Comparison of ENCODE assay signal across 20 mouse cellular contexts in the genomic region with DNA sequence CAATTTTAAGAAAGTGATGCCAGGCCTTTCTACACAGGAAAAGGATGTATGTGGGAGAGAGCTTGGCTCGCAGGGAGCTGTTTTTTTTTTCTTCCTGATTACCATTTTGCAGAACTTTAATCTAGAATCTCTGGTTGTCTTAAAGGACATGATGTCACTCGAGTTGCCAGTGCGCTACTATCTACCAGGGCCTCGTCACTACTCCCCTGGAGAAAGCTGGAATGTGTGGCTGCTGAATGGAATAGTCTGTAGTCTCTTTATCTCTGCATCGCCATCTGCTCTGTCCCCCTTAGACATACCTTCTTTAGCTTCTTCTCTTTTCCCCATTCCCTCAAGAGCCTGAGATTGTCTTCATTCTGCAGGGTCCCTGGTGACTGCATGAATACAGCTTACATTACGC. TPM values are rescaled to one million over a fixed set of nuclear protein-coding genes. Genes with fewer than 3 reads are reported as not detected.
DNase-seq lines count a peak whose midpoint lies in the region; ATAC-seq and TF ChIP-seq lines count a peak whose summit lies in the region.
"Had no signal": no experiment of that assay in that cellular context is flagged by ENCODE, and none has a peak within 500 bp of the region (broad histone marks: within the 10 kb centered on the region; RNA-seq: fewer than 3 reads in every experiment).

No protein-coding gene starts in this region.

- TF ChIP-seq CTCF in lung, postnatal 0 days (IDR thresholded peaks at IDR 0.05): no peak

- H3K4me3 ChIP-seq in lung, postnatal 0 days (ENCODE audit: low read depth, low read length): no peak overlapping the region
- H3K4me3 ChIP-seq: embryonic facial prominence, embryonic 10.5 days; embryonic facial prominence, embryonic 12.5 days; forebrain, embryonic 13.5 days; forebrain, embryonic 15.5 days had no signal

- no peaks in the 10 kb centered on the region for H3K4me1 ChIP-seq in lung, postnatal 0 days (ENCODE audit: insufficient read depth, low read depth, low read length)
- H3K4me1 ChIP-seq: embryonic facial prominence, embryonic 10.5 days; embryonic facial prominence, embryonic 12.5 days; forebrain, embryonic 13.5 days; forebrain, embryonic 15.5 days had no signal

- no peak overlapping the region for H3K4me2 ChIP-seq in lung, postnatal 0 days (replicated peaks; ENCODE audit: low read depth, low read length)
- H3K4me2 ChIP-seq: embryonic facial prominence, embryonic 12.5 days; forebrain, embryonic 13.5 days; forebrain, embryonic 15.5 days had no signal

- intact Hi-C loops in left cerebral cortex, postnatal 14 days (cut with DNase I): no loop called here

- no peak overlapping the region for H3K9ac ChIP-seq in lung, postnatal 0 days (replicated peaks; ENCODE audit: low read depth)
- H3K9ac ChIP-seq: embryonic facial prominence, embryonic 12.5 days; forebrain, embryonic 13.5 days; forebrain, embryonic 15.5 days; forebrain, postnatal 0 days had no signal

- peak; percentile 34 for DNase-seq in lung, postnatal 0 days (ENCODE audit: low spot score)
- DNase-seq in lung, postnatal 4 days: no peak
- DNase-seq in right cerebral cortex, postnatal 36 days (ENCODE audit: low spot score in 2 of 2): peak; percentile 8 to 28
- DNase-seq in right cerebral cortex, postnatal 4 days: no peak
- no peak for DNase-seq in left cerebral cortex, postnatal 14 days (ENCODE audit: low spot score in 2 of 2)
- DNase-seq: adrenal gland, adult 8-10 months; adrenal gland, postnatal 14 days; adrenal gland, postnatal 36 days; cerebellum, adult 11-12 months; cerebellum, adult 2 months; cerebellum, adult 9-10 months; cerebellum, postnatal 10 days; cerebellum, postnatal 25 days; forebrain, postnatal 0 days had no signal

- H3K36me3 ChIP-seq in lung, postnatal 0 days (ENCODE audit: insufficient read depth, low read length): no peaks in the 10 kb centered on the region
- H3K36me3 ChIP-seq: embryonic facial prominence, embryonic 10.5 days; embryonic facial prominence, embryonic 12.5 days; forebrain, embryonic 15.5 days had no signal

- no peaks in the 10 kb centered on the region for H3K9me3 ChIP-seq in lung, postnatal 0 days (ENCODE audit: low read length)
- H3K9me3 ChIP-seq: embryonic facial prominence, embryonic 10.5 days; embryonic facial prominence, embryonic 12.5 days; forebrain, embryonic 13.5 days; forebrain, embryonic 15.5 days had no signal

- no peak overlapping the region for H3K27ac ChIP-seq in lung, postnatal 0 days (ENCODE audit: low read length)
- H3K27ac ChIP-seq: embryonic facial prominence, embryonic 10.5 days; embryonic facial prominence, embryonic 12.5 days; forebrain, embryonic 13.5 days; forebrain, embryonic 15.5 days had no signal

- TF ChIP-seq EP300 in lung, postnatal 0 days (IDR thresholded peaks at IDR 0.05): no peak

- ATAC-seq in lung, postnatal 0 days: no peak
- ATAC-seq: activated CD4-positive, CD25-positive, alpha-beta regulatory T cell, adult 4 months; forebrain, embryonic 13.5 days; forebrain, embryonic 15.5 days; forebrain, postnatal 0 days; Patski had no signal

- no peaks in the 10 kb centered on the region for H3K27me3 ChIP-seq in lung, postnatal 0 days (replicated peaks; ENCODE audit: insufficient read depth, low read length)
- H3K27me3 ChIP-seq: embryonic facial prominence, embryonic 12.5 days; forebrain, embryonic 15.5 days had no signal

- 58% methylated on average over 6 of the region's 6 CpGs for WGBS in lung, postnatal 0 days

RNA-seq across cellular contexts. Expression of gene Btrc, which starts 7.9 kb away (rescaled TPM):
- 20.7 and 25.6 TPM in 2 replicates for polyA plus RNA-seq in lung, postnatal 0 days (2015; fragmentation: Nextera tagmentation; extraction: Ambion mirVana)
- 100 to 1,000 TPM in 1 of 2 experiments, 10 to 100 TPM in 1; 99.4 to 104 TPM for total RNA-seq in left cerebral cortex, postnatal 14 days (2021)

Comparison
In these comparisons a context has a peak if more than half of its experiments do, and no peak if none do; other contexts are left out.
1. DNase-seq: peak in lung, postnatal 0 days (single experiment) and right cerebral cortex, postnatal 36 days (2 of 2); none in lung, postnatal 4 days (0 of 2), right cerebral cortex, postnatal 4 days (single experiment) and left cerebral cortex, postnatal 14 days (0 of 2).